Mouse (Mus musculus): Measurements from ENCODE around the gene Csk.

GRCm38 (mm10) chr9:57606139-57606851 lies 47.1 kb downstream of the Csk start, which contains the start of gene Cplx3:
- TF ChIP-seq CTCF (IDR thresholded peaks at IDR 0.05; ENCODE audit: low read depth, low read length) (no peak), GATA1 (IDR thresholded peaks at IDR 0.05; ENCODE audit: borderline replicate concordance, low read length) (no peak)

Data from G1E (cell line).